Mouse (Mus musculus) limb, embryonic 14.5 days (tissue): Measurements from ENCODE around the gene Spag9. TPM values are rescaled to one million over a fixed set of nuclear protein-coding genes. Genes with fewer than 3 reads are reported as not detected.

Source experiments
- ATAC-seq: fragments of 200-750 bp; cut with Nextera tagmentation; 2 replicates; pipeline ENCODE4 v1.8.0; 2017; ENCODE audit warnings: low read depth, moderate number of reproducible peaks, moderate TSS enrichment; ENCODE audit not compliant: low FRiP score
- DNase-seq: peaks from one replicate; pipeline ENCODE4 v3.0.0-alpha.2; 2015; ENCODE audit warnings: low spot score
- H3K27ac ChIP-seq: fragments of 300-500 bp; sonication (generic); replicated peaks from 2 replicates; pipeline ENCODE4 v1.5.1; 2014; ENCODE audit warnings: low read depth, mild to moderate bottlenecking, low read length, moderate library complexity, mixed read lengths
- H3K27me3 ChIP-seq: fragments of 300-500 bp; sonication (generic); 2 replicates; pipeline ENCODE4 v1.6.1; 2014; ENCODE audit warnings: low read length, mixed read lengths; ENCODE audit not compliant: control insufficient read depth, insufficient read depth
- H3K36me3 ChIP-seq: fragments of 300-500 bp; sonication (generic); 2 replicates; pipeline ENCODE4 v1.6.1; 2014; ENCODE audit warnings: mild to moderate bottlenecking, low read length, moderate library complexity, mixed read lengths; ENCODE audit not compliant: control insufficient read depth, insufficient read depth
- H3K4me1 ChIP-seq: fragments of 300-500 bp; sonication (generic); 2 replicates; pipeline ENCODE4 v1.6.1; 2014; ENCODE audit warnings: antibody characterized with exemption, low read length, mixed read lengths; ENCODE audit not compliant: control insufficient read depth, insufficient read depth
- H3K4me2 ChIP-seq: fragments of 300-500 bp; sonication (generic); replicated peaks from 2 replicates; pipeline ENCODE4 v1.6.1; 2014; ENCODE audit warnings: low read depth, mild to moderate bottlenecking, low read length, moderate library complexity; ENCODE audit not compliant: severe bottlenecking
- H3K4me3 ChIP-seq: fragments of 300-500 bp; sonication (generic); replicated peaks from 2 replicates; pipeline ENCODE4 v1.5.1; 2014; ENCODE audit warnings: low read length
- H3K9ac ChIP-seq: fragments of 300-500 bp; sonication (generic); 2 replicates; pipeline ENCODE4 v1.6.1; 2014; ENCODE audit warnings: mild to moderate bottlenecking, low read depth, low read length, moderate library complexity; ENCODE audit not compliant: severe bottlenecking
- H3K9me3 ChIP-seq: fragments of 300-500 bp; sonication (generic); 2 replicates; pipeline ENCODE4 v1.6.1; 2016; ENCODE audit warnings: low read length; ENCODE audit not compliant: control insufficient read depth
- POLR2A ChIP-seq: fragments of 200-500 bp; IDR thresholded peaks from 2 replicates; pipeline ENCODE4 v1.8.0; 2012; ENCODE audit warnings: inconsistent platforms, mild to moderate bottlenecking, moderate library complexity, borderline replicate concordance; ENCODE audit not compliant: insufficient read depth, insufficient read length; ENCODE audit errors: extremely low read depth
- WGBS: fragments of 180-500 bp; shearing (Covaris S2); extraction: QIAGEN DNeasy Blood & Tissue Kit; methylation state at CpG from one replicate; pipeline ENCODE4 v1.1.7; 2014; 5-methylcytosine and 5-hydroxymethylcytosine counted together
- polyA plus RNA-seq, 2 experiments: library from polyadenylated mRNA; depleted of rRNA in 1 of 2; stranded (reverse) in 1 of 2; unstranded in 1 of 2; fragments of >200 nt; fragmentation: Nextera tagmentation in 1 of 2; extraction: Ambion mirVana in 1 of 2; gene quantifications; 2 replicates each; pipeline versions ENCODE4 v1.2.1 to v1.2.3; 2012 to 2014

The Spag9 gene
- polyA plus RNA-seq, 2 experiments = 56.3 to 64.6 TPM

- peaks cover 67% of the 10 kb centered on the region for H3K36me3 ChIP-seq
- ATAC-seq = peak; percentile 97
- H3K9me3 ChIP-seq = no peaks in the 10 kb centered on the region
- H3K4me3 ChIP-seq = peak overlapping the region; percentile 51
- no peaks in the 10 kb centered on the region for H3K27me3 ChIP-seq
- peak; percentile 95 for DNase-seq
- peak overlapping the region; percentile 77 for H3K4me2 ChIP-seq
- peak overlapping the region; percentile 71 for H3K9ac ChIP-seq
- peak overlapping the region; percentile 75 for H3K27ac ChIP-seq
- WGBS = under 1% methylated on average over 58 of the region's 67 CpGs
- TF ChIP-seq POLR2A = no peak
- H3K4me1 ChIP-seq = peaks cover 19% of the 10 kb centered on the region; the same call in 1 of the 2 replicates
Measured at GRCm38 (mm10) chr11:93955256-93956150, 40.4 kb upstream of the Spag9 start.

GRCm38 (mm10) chr11:93956159-93956558, 39.7 kb upstream of the Spag9 start, which contains the start of gene Nme2:
Gene Nme2, minus strand, starts transcription at chr11:93956259.
- DNase-seq (no peak), ATAC-seq (peak; percentile 22)
- Histone ChIP-seq H3K4me2 (peak within 1 kb of the TSS; percentile 77), H3K4me1 (peaks cover 19% of the 10 kb centered on the region; the same call in 1 of the 2 replicates), H3K9me3 (no peaks in the 10 kb centered on the region), H3K27me3 (no peaks in the 10 kb centered on the region), H3K36me3 (peaks cover 66% of the 10 kb centered on the region), H3K9ac (peak within 1 kb of the TSS; percentile 71), H3K27ac (peak within 1 kb of the TSS; percentile 75), H3K4me3 (peak within 1 kb of the TSS; percentile 51)
- WGBS = 1% methylated on average over 6 of the region's 6 CpGs
- TF ChIP-seq POLR2A = no peak

GRCm38 (mm10) chr11:93957031-93957555, 38.8 kb upstream of the Spag9 start:
- no peak overlapping the region for H3K4me2 ChIP-seq
- H3K27me3 ChIP-seq = no peaks in the 10 kb centered on the region
- no peak for DNase-seq
- H3K4me1 ChIP-seq = peaks cover 19% of the 10 kb centered on the region; the same call in 1 of the 2 replicates
- no peak for ATAC-seq
- WGBS = 79% methylated on average over 2 of the region's 2 CpGs
- no peak for TF ChIP-seq POLR2A
- H3K4me3 ChIP-seq = no peak overlapping the region
- H3K27ac ChIP-seq = no peak overlapping the region
- H3K9me3 ChIP-seq = no peaks in the 10 kb centered on the region
- no peak overlapping the region for H3K9ac ChIP-seq
- H3K36me3 ChIP-seq = peaks cover 64% of the 10 kb centered on the region

- H3K9me3 ChIP-seq = no peaks in the 10 kb centered on the region
- 78% methylated on average over 4 of the region's 4 CpGs for WGBS
- H3K36me3 ChIP-seq = peaks cover 64% of the 10 kb centered on the region
- H3K27me3 ChIP-seq = no peaks in the 10 kb centered on the region
- TF ChIP-seq POLR2A = no peak
- DNase-seq (no peak), ATAC-seq (no peak)
- no peak overlapping the region for H3K9ac ChIP-seq
- H3K4me1 ChIP-seq = peaks cover 17% of the 10 kb centered on the region; the same call in 1 of the 2 replicates
- no peak overlapping the region for H3K27ac ChIP-seq
- no peak overlapping the region for H3K4me2 ChIP-seq
- H3K4me3 ChIP-seq = no peak overlapping the region
Measured at GRCm38 (mm10) chr11:93957746-93958145, 38.1 kb upstream of the Spag9 start.

- peaks cover 78% of the 10 kb centered on the region for H3K36me3 ChIP-seq
Measured at GRCm38 (mm10) chr11:93961482-93961881, 34.4 kb upstream of the Spag9 start.

More at GRCm38 (mm10) chr11:93961482-93961881, 34.4 kb upstream of the Spag9 start:
- no peak overlapping the region for H3K4me3 ChIP-seq
- H3K27me3 ChIP-seq = no peaks in the 10 kb centered on the region
- 0 out of 2 replicates have a peak, but pooled peaks cover 2% of the 10 kb centered on the region for H3K4me1 ChIP-seq
- H3K4me2 ChIP-seq = no peak overlapping the region
- no peak for TF ChIP-seq POLR2A
- DNase-seq (no peak), ATAC-seq (no peak)
- no peak overlapping the region for H3K9ac ChIP-seq
- no peak overlapping the region for H3K27ac ChIP-seq
- H3K9me3 ChIP-seq = no peaks in the 10 kb centered on the region
- WGBS = 93% methylated on average over 6 of the region's 6 CpGs
